Mouse (Mus musculus) midbrain, embryonic 13.5 days (tissue): ENCODE results near the gene Igfl3. TPM values are rescaled to one million over a fixed set of nuclear protein-coding genes. Genes with fewer than 3 reads are reported as not detected.

Source experiments
- ATAC-seq: fragments of 200-750 bp; cut with Nextera tagmentation; 2 replicates; pipeline ENCODE4 v1.8.0; 2017; ENCODE audit warnings: mild to moderate bottlenecking, moderate TSS enrichment, moderate library complexity
- H3K27ac ChIP-seq: fragments of 300-500 bp; sonication (generic); 2 replicates; pipeline ENCODE4 v1.5.1; 2015; ENCODE audit warnings: inconsistent platforms, mild to moderate bottlenecking, moderate library complexity
- H3K27me3 ChIP-seq: fragments of 300-500 bp; sonication (generic); 2 replicates; pipeline ENCODE4 v1.6.1; 2015; ENCODE audit warnings: mild to moderate bottlenecking, inconsistent platforms
- H3K36me3 ChIP-seq: fragments of 300-500 bp; sonication (generic); 2 replicates; pipeline ENCODE4 v1.6.1; 2015; ENCODE audit warnings: mild to moderate bottlenecking, inconsistent platforms
- H3K4me1 ChIP-seq: fragments of 300-500 bp; sonication (generic); replicated peaks from 2 replicates; pipeline ENCODE4 v1.6.1; 2015; ENCODE audit warnings: inconsistent platforms
- H3K4me2 ChIP-seq: fragments of 300-500 bp; sonication (generic); replicated peaks from 2 replicates; pipeline ENCODE4 v1.6.1; 2015; ENCODE audit warnings: moderate library complexity, mild to moderate bottlenecking, inconsistent platforms
- H3K4me3 ChIP-seq: fragments of 300-500 bp; sonication (generic); replicated peaks from 2 replicates; pipeline ENCODE4 v1.5.1; 2015; ENCODE audit warnings: mild to moderate bottlenecking, inconsistent platforms
- H3K9ac ChIP-seq: fragments of 300-500 bp; sonication (generic); replicated peaks from 2 replicates; pipeline ENCODE4 v1.6.1; 2015; ENCODE audit warnings: mild to moderate bottlenecking, inconsistent platforms
- H3K9me3 ChIP-seq: fragments of 300-500 bp; sonication (generic); 2 replicates; pipeline ENCODE4 v1.6.1; 2016; ENCODE audit warnings: mild to moderate bottlenecking, inconsistent platforms
- WGBS: fragments of 180-500 bp; shearing (Covaris S2); methylation state at CpG from one replicate; pipeline ENCODE4 v1.1.7; 2015; 5-methylcytosine and 5-hydroxymethylcytosine counted together
- polyA plus RNA-seq: library from polyadenylated mRNA; unstranded; fragments of >200 nt; fragmentation: Nextera tagmentation; extraction: Ambion mirVana; gene quantifications from 2 replicates; pipeline ENCODE4 v1.2.1, GENCODE M21; 2015

The Igfl3 gene
- polyA plus RNA-seq, result not detected in 2 replicates

- Histone ChIP-seq H3K4me1 (no peaks in the 10 kb centered on the region), H3K27ac (no peak within 1 kb of the TSS), H3K9me3 (peaks cover 68% of the 10 kb centered on the region), H3K36me3 (no peaks in the 10 kb centered on the region), H3K9ac (no peak within 1 kb of the TSS), H3K4me2 (no peak within 1 kb of the TSS), H3K4me3 (no peak within 1 kb of the TSS), H3K27me3 (no peaks in the 10 kb centered on the region)
- no peak for ATAC-seq
These were observed at the start of gene Igfl3 for GRCm38 (mm10) chr7:18176194-18176593. Igfl3 (plus strand) TSS chr7:18176494.

GRCm38 (mm10) chr7:18210938-18211337 lies 34.6 kb downstream of the Igfl3 start:
- H3K4me1 ChIP-seq, result no peaks in the 10 kb centered on the region
- ATAC-seq, result no peak
- 16% methylated on average over 9 of the region's 9 CpGs for WGBS

GRCm38 (mm10) chr7:18214699-18215098 lies 38.4 kb downstream of the Igfl3 start:
- Histone ChIP-seq H3K9ac (no peak overlapping the region), H3K9me3 (peaks cover 17% of the 10 kb centered on the region; the same call in 1 of the 2 replicates), H3K4me3 (no peak overlapping the region), H3K4me2 (no peak overlapping the region), H3K27me3 (no peaks in the 10 kb centered on the region), H3K27ac (no peak overlapping the region), H3K4me1 (no peaks in the 10 kb centered on the region), H3K36me3 (no peaks in the 10 kb centered on the region)
- 68% methylated on average over 1 of the region's 1 CpGs for WGBS
- no peak for ATAC-seq

More at GRCm38 (mm10) chr7:18210938-18211337, 34.6 kb downstream of the Igfl3 start:
- no peaks in the 10 kb centered on the region for H3K36me3 ChIP-seq
- H3K27ac ChIP-seq, result no peak overlapping the region
- H3K9ac ChIP-seq, result no peak overlapping the region
- H3K9me3 ChIP-seq, result peaks cover 5% of the 10 kb centered on the region; the same call in 1 of the 2 replicates
- H3K27me3 ChIP-seq, result no peaks in the 10 kb centered on the region
- no peak overlapping the region for H3K4me2 ChIP-seq
- no peak overlapping the region for H3K4me3 ChIP-seq

Other genes with a start within 250 kb of the Igfl3 start
- gene Ceacam11, start 204.4 kb upstream of the Igfl3 start, polyA plus RNA-seq, result not detected in 2 replicates
- gene Ceacam13, start 166.6 kb upstream of the Igfl3 start, polyA plus RNA-seq, result not detected in 2 replicates
- gene Ceacam12, start 110.6 kb upstream of the Igfl3 start, polyA plus RNA-seq, result not detected in 2 replicates
- not detected in 2 replicates for gene Mill1, start 68.9 kb downstream of the Igfl3 start, polyA plus RNA-seq
- not detected in 2 replicates for gene Psg18, start 178.5 kb downstream of the Igfl3 start, polyA plus RNA-seq